Mouse (Mus musculus) ES-E14 (cell line): ENCODE results near the gene F5. TPM values are rescaled to one million over a fixed set of nuclear protein-coding genes. Genes with fewer than 3 reads are reported as not detected.
"Not testable (repeated sequence)": the region's sequence is repeated elsewhere in the genome, so short reads cannot be mapped to it uniquely, and the experiment has no call there.

ENCODE experiments used
- DNase-seq: peaks from one replicate; pipeline ENCODE4 v3.0.0-alpha.2; 2013; ENCODE audit warnings: low read depth, low spot score
- H3K27ac ChIP-seq: 2 replicates; pipeline ENCODE4 v1.5.1; 2012; ENCODE audit warnings: low read depth, mild to moderate bottlenecking, low read length, moderate library complexity, mixed read lengths; ENCODE audit not compliant: poor library complexity, insufficient read depth, severe bottlenecking
- H3K36me3 ChIP-seq: 2 replicates; pipeline ENCODE4 v1.6.1; 2012; ENCODE audit warnings: mild to moderate bottlenecking, low read length, moderate library complexity, mixed read lengths; ENCODE audit not compliant: control insufficient read depth, poor library complexity, insufficient read depth, severe bottlenecking
- H3K4me1 ChIP-seq, 2 experiments: fragments of 150-350 bp in 1 of 2; sonication (generic) in 1 of 2; 2 replicates each; pipeline ENCODE4 v1.6.1; 2012; ENCODE audit warnings: low read length in 2 of 2, mild to moderate bottlenecking in 1 of 2, mixed read lengths in 1 of 2; ENCODE audit not compliant: control insufficient read depth in 2 of 2, insufficient read depth in 2 of 2, poor library complexity in 1 of 2
- H3K4me3 ChIP-seq, 2 experiments: fragments of 150-350 bp in 1 of 2; sonication (generic) in 1 of 2; 2 replicates each; pipeline ENCODE4 v1.5.1; 2012; ENCODE audit warnings: low read length in 2 of 2, low read depth in 1 of 2, mild to moderate bottlenecking in 1 of 2, mixed read lengths in 1 of 2; ENCODE audit not compliant: insufficient read depth in 1 of 2, poor library complexity in 1 of 2, severe bottlenecking in 1 of 2
- H3K9ac ChIP-seq: 2 replicates; pipeline ENCODE4 v1.6.1; 2012; ENCODE audit warnings: low read depth, mild to moderate bottlenecking, low read length, mixed read lengths; ENCODE audit not compliant: poor library complexity, insufficient read depth, severe bottlenecking
- H3K9me3 ChIP-seq: fragments of 150-350 bp; sonication (generic); 2 replicates; pipeline ENCODE4 v1.6.1; 2012; ENCODE audit warnings: low read depth, mild to moderate bottlenecking, low read length; ENCODE audit not compliant: control insufficient read depth, insufficient read depth
- CHD2 ChIP-seq: IDR thresholded peaks from 2 replicates; pipeline ENCODE4 v1.6.1; 2014; ENCODE audit warnings: mild to moderate bottlenecking, low read depth, low read length, inconsistent platforms
- HCFC1 ChIP-seq: IDR thresholded peaks from 2 replicates; pipeline ENCODE4 v1.6.1; 2012; ENCODE audit warnings: low read length, inconsistent platforms, borderline replicate concordance; ENCODE audit not compliant: insufficient read depth
- MAFK ChIP-seq: IDR thresholded peaks from 2 replicates; pipeline ENCODE4 v1.6.1; 2014; ENCODE audit warnings: mild to moderate bottlenecking, low read depth, low read length, inconsistent platforms; ENCODE audit not compliant: insufficient read depth
- ZC3H11A ChIP-seq: IDR thresholded peaks from 2 replicates; pipeline ENCODE4 v1.6.1; 2012; ENCODE audit warnings: low read depth, mild to moderate bottlenecking, inconsistent platforms, low read length, borderline replicate concordance
- ZNF384 ChIP-seq: IDR thresholded peaks from 2 replicates; pipeline ENCODE4 v1.6.1; 2012; ENCODE audit warnings: low read depth, low read length, inconsistent platforms
- in situ Hi-C, 2 experiments: fragments of 600-800 bp; cut with MboI; formaldehyde crosslinking; loops; one replicate each; pipeline ENCODE4 v1.15.1; 2025; ENCODE audit warnings: low sequenced_read_pairs in 2 of 2, inconsistent platforms in 1 of 2; ENCODE audit not compliant: unreplicated experiment in 2 of 2
- total RNA-seq: library from RNA; depleted of rRNA; stranded (reverse); fragments of 300-350 nt; gene quantifications from 2 replicates; pipeline ENCODE4 v1.2.3, GENCODE M21; 2012

Gene F5
- total RNA-seq, 1 experiment = 0.76 TPM

- TF ChIP-seq ZNF384 (no peak), HCFC1 (no peak), CHD2 (no peak), MAFK (no peak), ZC3H11A (no peak)
- in situ Hi-C loops = no loop called here
- no peak for DNase-seq
- no peaks in the 10 kb centered on the region for H3K9me3 ChIP-seq
- H3K9ac ChIP-seq = no peak overlapping the region
- H3K4me3 ChIP-seq = no peak overlapping the region
- no peak overlapping the region for H3K27ac ChIP-seq
- H3K4me1 ChIP-seq = no peaks in the 10 kb centered on the region
- no peaks in the 10 kb centered on the region for H3K36me3 ChIP-seq
Observed at GRCm38 (mm10) chr1:164215540-164215939, 63.9 kb downstream of the F5 start.

- in situ Hi-C loops = no loop called here
Observed at GRCm38 (mm10) chr1:164217791-164218685, 66.4 kb downstream of the F5 start.

GRCm38 (mm10) chr1:164220261-164220660, 68.6 kb downstream of the F5 start:
- DNase-seq = no peak
- Histone ChIP-seq H3K4me3 (no peak overlapping the region), H3K9me3 (no peaks in the 10 kb centered on the region), H3K9ac (no peak overlapping the region), H3K4me1 (no peaks in the 10 kb centered on the region), H3K27ac (no peak overlapping the region), H3K36me3 (no peaks in the 10 kb centered on the region)
- no peak for TF ChIP-seq ZC3H11A
- no peak for TF ChIP-seq HCFC1
- TF ChIP-seq ZNF384 = no peak
- in situ Hi-C loops = no loop called here

More at GRCm38 (mm10) chr1:164217791-164218685, 66.4 kb downstream of the F5 start:
- no peak overlapping the region for H3K9ac ChIP-seq
- no peak overlapping the region for H3K4me3 ChIP-seq
- H3K27ac ChIP-seq = no peak overlapping the region
- no peaks in the 10 kb centered on the region for H3K4me1 ChIP-seq
- no peaks in the 10 kb centered on the region for H3K36me3 ChIP-seq
- DNase-seq = no peak
- TF ChIP-seq MAFK = no peak
- no peak for TF ChIP-seq ZNF384
- no peak for TF ChIP-seq CHD2
- no peak for TF ChIP-seq ZC3H11A
- no peaks in the 10 kb centered on the region for H3K9me3 ChIP-seq

- H3K4me3 ChIP-seq = no peak overlapping the region
- no peaks in the 10 kb centered on the region for H3K4me1 ChIP-seq
- H3K27ac ChIP-seq = no peak overlapping the region
- in situ Hi-C loops = no loop called here
- no peaks in the 10 kb centered on the region for H3K36me3 ChIP-seq
- DNase-seq = no peak
- H3K9me3 ChIP-seq = no peaks in the 10 kb centered on the region
- TF ChIP-seq MAFK (no peak), ZNF384 (no peak), CHD2 (no peak), ZC3H11A (no peak), HCFC1 (no peak)
- H3K9ac ChIP-seq = no peak overlapping the region
Observed at GRCm38 (mm10) chr1:164223089-164223488, 71.5 kb downstream of the F5 start.

GRCm38 (mm10) chr1:164231937-164232570, 80.4 kb downstream of the F5 start:
- H3K9ac ChIP-seq, DNase-seq, H3K4me3 ChIP-seq, H3K36me3 ChIP-seq, H3K4me1 ChIP-seq, in situ Hi-C loops, H3K9me3 ChIP-seq, H3K27ac ChIP-seq: not testable (repeated sequence)
